Mouse (Mus musculus): ENCODE data around the gene Calm3. TPM values are rescaled to one million over a fixed set of nuclear protein-coding genes. Genes with fewer than 3 reads are reported as not detected.
A peak's percentile ranks its signal among the peaks of the same experiment; 100 is the strongest.

The Calm3 gene
- polyA plus RNA-seq, 1 experiment from 2014 or later: 134 TPM

- DNase-seq (ENCODE audit: low spot score): peak; percentile 79
- Histone ChIP-seq H3K9ac (ENCODE audit: low read depth, low read length) (no peak overlapping the region), H3K4me3 (replicated peaks; ENCODE audit: low read depth, low read length) (no peak overlapping the region), H3K4me1 (replicated peaks; ENCODE audit: insufficient read depth, low read length) (peaks cover 8% of the 10 kb centered on the region; the same call in 1 of the 2 replicates), H3K36me3 (ENCODE audit: insufficient read depth, low read length) (no peaks in the 10 kb centered on the region), H3K27me3 (ENCODE audit: insufficient read depth, low read length) (peaks cover 3% of the 10 kb centered on the region), H3K4me2 (ENCODE audit: low read length) (no peak overlapping the region), H3K27ac (peak overlapping the region; percentile 31), H3K9me3 (replicated peaks; ENCODE audit: low read length) (no peaks in the 10 kb centered on the region)
- no peak for ATAC-seq (replicated peaks; ENCODE audit: low FRiP score, low read depth)
- 25% methylated on average over 7 of the region's 7 CpGs for WGBS
- TF ChIP-seq CTCF (IDR thresholded peaks at IDR 0.05; ENCODE audit: low read depth): no peak
Observed at GRCm38 (mm10) chr7:16940292-16940691, 16.4 kb upstream of the Calm3 start.

- H3K4me2 ChIP-seq (ENCODE audit: low read length): no peak overlapping the region
- H3K27ac ChIP-seq: no peak overlapping the region
- no peaks in the 10 kb centered on the region for H3K36me3 ChIP-seq (ENCODE audit: insufficient read depth, low read length)
- H3K9ac ChIP-seq (ENCODE audit: low read depth, low read length): no peak overlapping the region
- no peak for TF ChIP-seq CTCF (IDR thresholded peaks at IDR 0.05; ENCODE audit: low read depth)
- whole genome bisulfite sequencing: 66% methylated on average over 17 of the region's 17 CpGs
- no peak for ATAC-seq (replicated peaks; ENCODE audit: low FRiP score, low read depth)
- H3K27me3 ChIP-seq (ENCODE audit: insufficient read depth, low read length): no peaks in the 10 kb centered on the region
- no peak for DNase-seq (ENCODE audit: low spot score)
- H3K4me1 ChIP-seq (replicated peaks; ENCODE audit: insufficient read depth, low read length): no peaks in the 10 kb centered on the region
- no peak overlapping the region for H3K4me3 ChIP-seq (replicated peaks; ENCODE audit: low read depth, low read length)
- no peaks in the 10 kb centered on the region for H3K9me3 ChIP-seq (replicated peaks; ENCODE audit: low read length)
Observed at GRCm38 (mm10) chr7:16938117-16938791, 14.3 kb upstream of the Calm3 start.

- H3K4me2 ChIP-seq (ENCODE audit: low read length): no peak overlapping the region
- no peak for ATAC-seq (replicated peaks; ENCODE audit: low FRiP score, low read depth)
- peak; percentile 43; the same call in 1 of the 2 replicates for TF ChIP-seq CTCF (IDR thresholded peaks at IDR 0.05; ENCODE audit: low read depth)
- H3K27me3 ChIP-seq (ENCODE audit: insufficient read depth, low read length): no peaks in the 10 kb centered on the region
- 50% methylated on average over 4 of the region's 4 CpGs for WGBS
- no peak overlapping the region for H3K27ac ChIP-seq
- H3K9ac ChIP-seq (ENCODE audit: low read depth, low read length): no peak overlapping the region
- no peak for DNase-seq (ENCODE audit: low spot score)
- no peak overlapping the region for H3K4me3 ChIP-seq (replicated peaks; ENCODE audit: low read depth, low read length)
- no peaks in the 10 kb centered on the region for H3K36me3 ChIP-seq (ENCODE audit: insufficient read depth, low read length)
- H3K9me3 ChIP-seq (replicated peaks; ENCODE audit: low read length): no peaks in the 10 kb centered on the region
- H3K4me1 ChIP-seq (replicated peaks; ENCODE audit: insufficient read depth, low read length): no peaks in the 10 kb centered on the region
Observed at GRCm38 (mm10) chr7:16937312-16937711, 13.4 kb upstream of the Calm3 start.

- H3K27me3 ChIP-seq (ENCODE audit: insufficient read depth, low read length): no peaks in the 10 kb centered on the region
- TF ChIP-seq CTCF (IDR thresholded peaks at IDR 0.05; ENCODE audit: low read depth): peak; percentile 83
- H3K4me1 ChIP-seq (replicated peaks; ENCODE audit: insufficient read depth, low read length): no peaks in the 10 kb centered on the region
- H3K9ac ChIP-seq (ENCODE audit: low read depth, low read length): no peak overlapping the region
- H3K9me3 ChIP-seq (replicated peaks; ENCODE audit: low read length): no peaks in the 10 kb centered on the region
- H3K4me2 ChIP-seq (ENCODE audit: low read length): no peak overlapping the region
- H3K4me3 ChIP-seq (replicated peaks; ENCODE audit: low read depth, low read length): no peak overlapping the region
- H3K27ac ChIP-seq: no peak overlapping the region
- DNase-seq (ENCODE audit: low spot score) (peak; percentile 84), ATAC-seq (replicated peaks; ENCODE audit: low FRiP score, low read depth) (no peak)
- WGBS: 35% methylated on average over 14 of the region's 14 CpGs
- H3K36me3 ChIP-seq (ENCODE audit: insufficient read depth, low read length): no peaks in the 10 kb centered on the region
Observed at GRCm38 (mm10) chr7:16932704-16933577, 9.0 kb upstream of the Calm3 start.

GRCm38 (mm10) chr7:16931968-16932627, 8.2 kb upstream of the Calm3 start:
- no peak overlapping the region for H3K4me2 ChIP-seq (ENCODE audit: low read length)
- H3K36me3 ChIP-seq (ENCODE audit: insufficient read depth, low read length): no peaks in the 10 kb centered on the region
- no peak overlapping the region for H3K27ac ChIP-seq
- peak; percentile 91 for TF ChIP-seq CTCF (IDR thresholded peaks at IDR 0.05; ENCODE audit: low read depth)
- peak; percentile 93 for DNase-seq (ENCODE audit: low spot score)
- peak; percentile 30 for ATAC-seq (replicated peaks; ENCODE audit: low FRiP score, low read depth)
- H3K27me3 ChIP-seq (ENCODE audit: insufficient read depth, low read length): no peaks in the 10 kb centered on the region
- H3K9ac ChIP-seq (ENCODE audit: low read depth, low read length): no peak overlapping the region
- no peak overlapping the region for H3K4me3 ChIP-seq (replicated peaks; ENCODE audit: low read depth, low read length)
- 19% methylated on average over 14 of the region's 14 CpGs for WGBS
- no peaks in the 10 kb centered on the region for H3K9me3 ChIP-seq (replicated peaks; ENCODE audit: low read length)
- H3K4me1 ChIP-seq (replicated peaks; ENCODE audit: insufficient read depth, low read length): no peaks in the 10 kb centered on the region

GRCm38 (mm10) chr7:16930850-16931249, 6.9 kb upstream of the Calm3 start:
- Histone ChIP-seq H3K27ac (no peak overlapping the region), H3K4me1 (replicated peaks; ENCODE audit: insufficient read depth, low read length) (no peaks in the 10 kb centered on the region), H3K36me3 (ENCODE audit: insufficient read depth, low read length) (no peaks in the 10 kb centered on the region), H3K9me3 (replicated peaks; ENCODE audit: low read length) (no peaks in the 10 kb centered on the region), H3K27me3 (ENCODE audit: insufficient read depth, low read length) (no peaks in the 10 kb centered on the region), H3K4me3 (replicated peaks; ENCODE audit: low read depth, low read length) (no peak overlapping the region), H3K9ac (ENCODE audit: low read depth, low read length) (no peak overlapping the region), H3K4me2 (ENCODE audit: low read length) (no peak overlapping the region)
- 6% methylated on average over 1 of the region's 1 CpGs for WGBS
- TF ChIP-seq CTCF (IDR thresholded peaks at IDR 0.05; ENCODE audit: low read depth): peak; percentile 80
- DNase-seq (ENCODE audit: low spot score) (peak; percentile 66), ATAC-seq (replicated peaks; ENCODE audit: low FRiP score, low read depth) (no peak)
